Mouse (Mus musculus) gastrocnemius, adult 8-10 months (tissue): ENCODE data around the gene Socs2. TPM values are rescaled to one million over a fixed set of nuclear protein-coding genes. Genes with fewer than 3 reads are reported as not detected.

Experiments used
- DNase-seq, 2 experiments: peaks; one replicate each; pipeline ENCODE4 v3.0.0; 2022; ENCODE audit warnings: low spot score in 2 of 2
- total RNA-seq, 4 experiments: library from RNA; stranded (reverse); gene quantifications; 2 replicates each; pipeline ENCODE4 v1.2.4; 2022

Socs2 gene
- total RNA-seq: 10 to 100 TPM in 2 of 4 experiments, 1 to 10 TPM in 2; 7.2 to 37.6 (median 13.4) TPM

DNA sequence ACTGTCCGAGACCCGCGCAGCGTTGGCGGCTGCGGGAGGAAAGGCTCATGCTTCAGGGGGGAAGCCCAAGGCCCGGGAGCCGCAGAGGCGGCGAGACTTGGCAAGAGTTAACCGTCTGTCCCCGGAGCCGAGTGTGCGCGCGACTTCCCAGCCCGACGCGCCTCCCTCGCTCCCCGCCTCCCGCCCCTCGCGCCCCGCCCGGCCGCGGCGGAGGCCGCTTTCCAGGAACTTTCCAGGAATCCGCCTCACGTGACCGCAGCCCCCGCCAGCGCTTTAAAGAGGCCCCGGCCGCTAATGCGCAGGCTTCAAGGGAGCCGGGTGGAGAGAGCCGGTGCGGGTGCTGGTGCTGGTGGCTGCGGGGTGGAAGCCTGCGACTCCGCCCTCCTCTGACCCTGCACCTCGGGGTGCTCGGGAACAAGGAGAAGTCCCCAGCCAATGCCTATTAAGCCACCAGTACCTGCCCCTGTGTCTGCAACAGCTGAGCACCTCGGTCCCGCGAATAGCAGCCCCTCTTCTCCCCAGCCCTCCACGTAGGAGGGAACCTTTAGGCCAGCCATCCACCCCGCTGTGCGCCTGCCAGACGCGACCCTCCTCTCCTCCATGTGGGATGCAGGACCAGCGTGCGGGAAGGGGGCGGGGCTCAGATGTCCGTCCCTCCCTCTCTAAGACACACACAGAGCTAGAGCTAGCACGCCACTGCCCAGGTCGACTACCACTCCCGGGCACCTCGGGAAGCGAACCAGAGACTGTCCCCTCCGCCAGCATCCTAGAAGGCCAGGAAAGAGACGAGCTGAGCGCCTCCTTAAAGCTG, at the start of gene Socs2:
Gene Socs2 (minus strand): TSS at position 496 of the 811 bp plus-strand sequence.
- peak; percentile 86 to 89 for DNase-seq

DNA sequence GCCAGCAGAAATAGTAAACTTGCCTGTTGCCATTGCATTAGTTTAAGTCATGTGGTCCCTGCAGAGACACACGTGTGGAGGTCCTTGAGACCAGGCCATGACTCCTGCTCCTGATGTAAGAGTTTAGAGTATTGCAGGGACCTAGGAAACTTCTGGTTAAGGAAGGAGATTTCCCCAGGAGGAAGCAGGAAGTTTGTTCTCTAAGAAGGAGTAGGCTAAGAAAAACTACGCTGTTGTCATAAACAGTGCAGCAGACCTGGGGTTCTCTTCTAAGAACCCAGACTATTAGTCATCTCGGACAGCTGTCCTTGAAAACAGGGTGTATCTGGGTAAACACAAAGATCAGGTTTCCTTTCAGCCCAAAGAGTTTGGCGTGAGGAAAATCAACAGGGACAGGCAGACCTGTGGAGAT, 48.5 kb upstream of the Socs2 start:
- no peak for DNase-seq

DNA sequence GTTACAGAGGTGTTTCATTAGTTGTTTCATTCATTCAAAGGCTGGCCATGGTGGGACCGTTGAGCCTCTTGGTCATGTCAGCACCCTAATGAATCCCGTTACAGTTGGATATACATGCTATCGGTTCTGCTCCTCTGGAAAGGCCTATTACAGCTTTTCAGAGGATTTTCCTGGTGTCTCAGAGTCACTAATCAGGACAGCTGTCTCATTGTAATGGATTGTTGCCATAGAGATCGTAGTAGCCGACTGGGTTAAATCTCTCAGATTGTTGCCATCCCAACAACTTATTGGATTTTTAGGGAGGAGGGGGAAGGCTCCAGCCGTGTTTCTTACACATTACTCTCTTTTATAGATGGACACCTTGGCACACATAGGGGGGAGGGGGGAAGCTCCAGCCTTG, 47.5 kb upstream of the Socs2 start:
- DNase-seq: no peak

DNA sequence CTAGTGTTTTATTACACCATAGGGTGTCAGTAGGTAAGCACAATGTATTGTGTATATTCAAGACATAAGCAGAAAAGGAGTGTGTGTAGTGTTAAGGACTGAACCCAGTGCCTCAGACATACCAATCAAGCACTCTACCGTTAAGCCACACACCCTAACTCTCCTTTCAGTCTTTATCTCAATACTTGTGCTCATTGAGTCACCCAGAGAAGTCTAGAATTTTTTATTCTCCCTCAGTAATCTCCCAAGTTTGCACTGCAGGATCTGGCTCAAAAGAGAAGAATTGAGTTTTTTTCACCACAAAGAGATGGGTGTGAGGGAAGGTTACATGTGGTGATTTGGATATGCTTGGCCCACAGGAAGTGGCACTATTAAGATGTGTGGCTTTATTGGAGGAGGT, 45.3 kb upstream of the Socs2 start:
- no peak for DNase-seq

DNA sequence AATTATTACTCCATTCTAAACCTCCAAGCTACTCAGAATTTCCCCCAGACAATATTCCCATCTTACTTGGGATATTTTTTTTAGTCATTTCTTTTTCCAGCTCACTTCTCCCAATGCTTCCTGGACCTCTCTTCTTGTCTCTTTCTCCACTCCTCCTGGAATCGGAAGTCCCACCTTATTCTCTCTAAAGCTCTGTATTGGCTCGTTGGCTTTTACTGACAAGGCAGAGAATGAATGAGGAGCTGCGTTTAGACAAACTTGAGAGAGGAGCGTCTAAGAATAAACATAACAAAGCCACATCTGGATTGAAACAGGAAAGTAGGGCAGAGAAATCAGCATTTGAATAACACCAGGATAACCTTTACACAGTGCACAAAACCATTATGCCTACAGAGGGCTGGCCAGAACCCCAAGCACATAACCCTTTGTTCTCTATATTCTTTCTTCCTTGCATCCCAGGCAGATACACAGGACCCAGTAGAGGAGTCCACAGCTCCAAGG, 44.1 kb upstream of the Socs2 start:
- no peak for DNase-seq

DNA sequence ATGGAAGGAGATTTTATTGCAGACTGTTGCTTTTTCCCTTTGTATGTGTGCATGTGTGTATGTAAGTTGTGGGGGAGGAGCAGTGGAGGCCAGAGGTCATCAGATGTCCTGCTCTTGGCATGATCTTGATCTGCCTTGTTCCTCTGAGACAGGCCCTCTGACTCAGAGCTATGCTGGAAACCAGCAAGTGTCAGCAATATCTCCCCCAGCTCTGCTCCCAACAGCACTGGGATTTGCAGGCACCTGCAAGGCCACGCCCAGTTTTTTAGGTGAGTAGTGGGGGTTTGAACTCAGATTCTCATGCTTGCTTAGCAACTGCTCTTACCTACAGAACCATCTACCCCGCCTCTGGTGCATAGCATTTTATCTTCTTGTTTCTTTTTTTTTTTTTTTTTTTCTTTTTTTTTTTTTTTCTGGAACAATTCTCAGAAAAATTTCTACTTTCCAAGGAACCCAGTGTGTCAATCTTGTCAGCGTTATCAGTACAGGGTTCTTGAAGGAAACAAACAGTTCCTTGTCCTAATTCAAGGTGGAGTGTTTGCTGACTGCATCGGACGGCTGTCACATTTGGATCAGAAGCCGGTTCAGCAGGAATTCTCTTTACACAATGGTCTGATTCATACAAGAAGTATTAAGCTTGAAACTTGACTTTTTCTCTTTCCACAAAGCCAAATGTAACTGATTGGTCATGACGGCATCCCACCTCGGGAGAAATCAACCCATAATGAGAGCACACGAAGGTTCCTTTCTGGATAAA, 41.2 kb upstream of the Socs2 start:
- DNase-seq: no peak

DNA sequence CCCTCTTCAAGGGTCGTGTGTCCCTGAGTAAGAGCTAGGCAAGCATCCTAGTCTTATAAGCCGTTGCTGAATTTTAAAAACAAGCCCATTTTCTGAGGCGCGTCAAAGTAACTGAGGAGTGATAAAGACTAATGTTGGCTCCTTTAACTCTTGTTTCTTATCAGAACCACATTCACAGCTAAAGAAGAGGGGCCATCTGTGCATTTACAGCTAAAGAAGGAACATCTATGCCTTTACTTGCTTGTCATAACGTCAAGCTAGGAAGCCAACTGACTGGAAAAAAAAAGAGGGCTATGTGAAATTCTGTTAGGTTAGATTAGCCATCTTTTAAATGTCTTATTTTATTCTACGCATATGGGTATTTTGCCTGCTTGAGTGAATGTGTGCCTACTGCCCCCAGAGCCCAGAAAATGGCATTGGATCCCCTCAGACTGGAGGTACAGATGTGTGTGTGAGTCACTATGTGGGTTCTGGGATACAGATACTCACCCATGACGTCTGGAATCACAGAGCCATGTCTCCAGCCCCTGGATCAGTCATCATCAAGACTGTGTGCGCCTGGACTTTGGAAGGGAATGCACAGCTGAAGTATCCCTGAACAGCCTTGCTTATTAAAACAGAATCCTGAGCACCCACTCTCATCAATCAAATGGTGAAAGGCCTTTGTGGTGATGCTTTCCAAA, 40.5 kb upstream of the Socs2 start:
- DNase-seq: no peak

DNA sequence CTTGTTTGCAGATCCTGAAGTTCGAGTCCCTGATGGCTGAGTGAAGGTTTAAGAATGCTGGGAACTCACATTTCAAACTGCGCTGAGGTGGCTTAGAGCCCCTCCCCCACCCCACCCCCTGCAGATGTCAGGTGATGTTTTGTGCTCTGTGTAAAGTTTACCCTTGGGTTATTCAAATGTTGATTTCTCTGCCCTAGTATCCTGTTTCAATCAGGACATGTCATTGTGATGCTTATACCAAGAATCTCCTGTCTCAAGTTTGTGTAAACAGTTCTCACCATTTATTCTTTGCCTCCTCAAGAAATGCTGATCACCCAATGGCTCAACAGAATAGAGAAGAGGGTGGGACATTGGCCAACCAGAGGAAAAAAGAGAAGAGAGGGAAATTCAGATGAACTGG, 39.1 kb upstream of the Socs2 start:
- no peak for DNase-seq

DNA sequence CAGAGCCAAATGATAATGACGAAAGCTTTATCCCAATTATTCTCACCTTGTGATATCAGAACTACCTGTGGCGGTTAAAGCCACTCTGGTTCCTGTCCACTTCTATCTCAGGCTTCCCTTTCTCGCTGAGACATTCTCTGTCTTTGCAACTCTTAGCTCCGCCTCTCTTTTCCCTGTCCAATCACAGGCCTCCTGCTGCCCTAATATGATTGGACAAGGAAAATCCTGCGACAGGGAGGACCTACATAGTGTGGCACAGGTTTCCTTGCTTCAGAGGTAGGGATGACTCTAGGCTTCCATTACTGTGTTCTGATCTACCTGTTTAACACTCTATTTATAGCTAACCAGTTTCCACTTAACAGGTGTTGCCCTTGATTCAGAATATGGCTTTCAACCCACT, 36.3 kb upstream of the Socs2 start:
- no peak for DNase-seq

DNA sequence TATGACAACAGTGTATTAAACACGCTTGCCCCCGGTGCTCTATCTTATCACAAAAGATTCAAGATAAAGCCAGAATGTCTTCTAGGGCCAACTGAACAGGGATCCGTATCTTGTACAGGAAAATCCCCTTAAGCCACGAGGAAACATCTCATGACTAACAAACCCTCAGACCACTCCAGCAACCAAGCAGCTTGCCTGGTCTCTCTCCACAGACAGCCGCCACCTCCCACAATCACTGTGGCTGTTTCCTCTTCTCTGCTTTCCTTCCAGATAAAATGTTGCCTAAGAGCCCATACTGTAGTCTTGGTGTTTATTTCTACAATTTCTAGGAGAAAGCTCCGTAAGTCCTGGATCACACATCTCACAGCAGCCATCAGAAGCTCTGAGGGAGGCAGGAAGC, 32.1 kb upstream of the Socs2 start:
- no peak for DNase-seq

DNA sequence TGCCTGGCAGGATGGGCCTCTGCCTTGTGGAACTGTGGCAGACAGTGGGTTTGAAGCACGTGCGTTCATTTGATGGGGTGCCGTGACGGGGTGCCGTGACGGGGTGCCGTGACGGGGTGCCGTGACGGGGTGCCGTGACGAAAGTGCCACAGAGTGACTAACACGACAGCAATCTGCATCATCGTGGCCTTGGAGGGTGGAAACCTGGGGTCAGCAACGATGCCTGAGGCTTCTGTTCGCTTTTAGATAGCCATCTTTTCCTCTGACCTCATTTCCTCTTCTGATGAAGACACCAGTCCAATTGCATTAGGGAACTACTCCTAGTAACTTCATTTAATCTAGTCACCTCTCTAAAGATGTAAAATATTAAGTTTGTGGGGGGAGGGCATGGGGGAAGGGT, 31.0 kb upstream of the Socs2 start:
- DNase-seq: no peak

DNA sequence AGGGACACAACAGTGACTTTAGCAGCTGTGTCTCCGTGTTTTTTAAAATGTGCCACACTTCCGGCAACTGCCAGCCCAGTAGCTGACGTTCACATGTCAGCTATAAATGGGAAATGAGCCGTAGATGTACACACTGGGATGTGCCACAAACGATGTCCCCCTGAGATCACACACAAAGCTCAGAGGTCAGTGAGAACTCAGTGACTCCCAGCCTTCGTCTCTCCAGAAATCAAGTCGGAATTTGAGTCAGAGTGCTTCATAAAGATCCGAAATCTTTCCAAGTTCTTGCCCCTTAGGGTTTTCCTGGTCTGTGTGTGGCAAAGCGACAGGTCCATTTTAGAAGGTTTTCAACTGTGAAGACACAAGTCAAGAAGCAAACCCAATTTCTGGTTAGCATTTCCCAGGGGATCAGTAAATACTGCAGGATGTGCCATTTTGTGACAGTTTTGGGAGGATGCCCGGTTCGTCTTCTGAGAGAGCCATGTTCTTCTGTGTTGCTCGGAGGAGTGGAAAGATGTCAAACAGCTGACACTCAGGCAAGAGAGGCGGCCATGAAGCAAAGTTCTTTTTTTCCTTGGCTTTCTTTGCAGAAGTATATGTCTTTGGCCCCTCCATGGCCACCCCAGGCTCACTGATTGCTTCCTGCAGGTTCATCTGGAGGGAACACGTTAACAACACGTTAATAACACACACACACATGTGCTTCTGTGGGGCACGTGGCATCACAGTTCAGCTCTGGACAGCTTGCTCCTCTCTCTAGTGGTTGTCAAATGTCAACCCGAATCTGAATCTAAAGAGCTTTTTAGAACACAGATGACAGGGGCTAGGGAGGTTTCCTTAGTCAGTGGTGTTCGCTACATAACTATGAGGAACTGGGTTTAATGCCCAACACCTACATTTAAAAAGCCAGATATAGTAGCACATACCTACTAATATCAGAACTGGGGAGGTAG, 28.4 kb upstream of the Socs2 start:
- DNase-seq: peak in 1 of 2 experiments; percentile 12

DNA sequence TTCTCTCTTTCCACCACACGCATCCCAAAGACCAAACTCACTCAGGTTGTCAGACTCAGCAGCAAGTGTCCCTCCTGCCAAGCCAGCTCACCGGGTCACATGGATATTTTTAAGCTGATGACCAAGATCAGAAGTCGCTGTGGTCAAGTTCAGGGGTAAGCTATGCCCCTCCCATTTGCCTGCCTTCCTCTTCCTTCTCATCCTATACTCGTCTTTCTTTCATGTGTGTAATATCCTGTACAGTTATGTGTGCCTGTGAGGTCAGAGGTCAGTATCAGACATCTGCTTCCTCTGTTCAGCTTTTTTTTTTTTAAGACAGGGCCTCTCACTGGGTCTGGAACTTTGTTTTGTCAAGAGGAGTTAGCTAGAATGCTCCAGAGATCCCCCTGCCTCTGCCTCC, 25.4 kb upstream of the Socs2 start:
- DNase-seq: no peak

DNA sequence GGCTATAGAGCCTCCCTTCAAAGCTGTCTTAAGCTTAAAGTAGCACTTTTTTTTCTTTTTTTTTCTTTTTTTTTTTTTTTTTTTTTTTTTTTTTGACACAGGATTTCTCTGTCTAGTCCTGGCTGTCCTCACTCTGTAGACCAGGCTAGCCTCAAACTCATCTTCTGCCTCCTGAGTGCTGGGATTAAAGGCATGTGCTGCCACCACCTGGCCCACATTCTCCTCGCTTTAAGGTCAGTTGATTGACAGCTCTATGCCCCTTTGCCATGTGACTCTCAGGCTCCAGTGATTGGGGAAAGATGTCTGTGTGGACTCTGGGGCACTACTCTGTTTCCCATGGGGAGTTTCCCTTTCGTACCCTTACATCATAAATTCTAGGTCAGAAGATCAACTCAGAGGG, 23.6 kb upstream of the Socs2 start:
- DNase-seq: no peak

DNA sequence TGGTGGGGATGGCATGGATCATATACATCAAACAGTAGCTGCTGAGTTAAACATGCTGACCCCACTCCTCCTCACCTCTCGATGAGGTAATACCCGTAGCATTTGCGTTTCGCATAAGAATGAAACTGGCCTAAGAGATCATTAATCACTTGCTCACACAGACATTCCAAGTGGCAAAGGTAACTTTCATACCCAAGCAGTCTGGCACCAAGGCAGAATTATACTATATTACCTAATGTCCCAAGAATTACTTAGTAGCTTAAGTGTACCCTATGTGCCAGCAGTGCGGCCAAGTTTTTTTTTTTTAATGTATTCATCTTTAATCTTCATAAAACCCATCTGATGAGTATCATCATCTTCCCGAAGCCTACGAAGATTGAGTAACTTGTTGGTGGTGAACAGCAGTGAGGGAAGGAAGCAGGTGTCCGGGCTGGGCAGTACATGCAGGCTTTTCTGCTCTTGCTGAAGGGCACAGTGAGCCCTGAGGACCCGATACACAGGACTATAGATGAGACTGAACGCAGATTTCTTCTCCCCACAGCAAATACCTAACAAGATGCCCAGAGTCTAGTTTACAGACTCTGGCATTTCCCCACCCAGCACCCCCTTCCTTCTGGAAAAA, 22.8 kb upstream of the Socs2 start:
- DNase-seq: no peak

DNA sequence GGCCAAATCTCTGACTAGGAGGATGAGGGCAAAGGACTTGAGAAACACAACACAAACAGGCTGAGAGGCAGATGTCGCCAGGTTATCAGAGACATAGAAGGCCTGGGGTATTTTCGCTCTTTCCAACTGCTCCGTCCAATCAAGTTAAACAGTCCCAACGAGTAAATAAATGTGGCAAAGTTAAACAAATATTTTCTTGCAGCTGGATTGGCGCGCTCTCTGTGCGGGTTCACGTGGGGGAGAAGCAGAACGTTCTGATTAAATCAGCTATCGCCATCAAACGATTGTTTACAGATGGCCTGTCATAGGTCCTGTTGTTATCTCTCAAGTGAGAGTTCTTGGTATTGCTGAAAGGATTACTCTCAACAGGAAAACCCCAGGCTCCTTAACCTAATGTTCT, 22.0 kb upstream of the Socs2 start:
- no peak for DNase-seq

DNA sequence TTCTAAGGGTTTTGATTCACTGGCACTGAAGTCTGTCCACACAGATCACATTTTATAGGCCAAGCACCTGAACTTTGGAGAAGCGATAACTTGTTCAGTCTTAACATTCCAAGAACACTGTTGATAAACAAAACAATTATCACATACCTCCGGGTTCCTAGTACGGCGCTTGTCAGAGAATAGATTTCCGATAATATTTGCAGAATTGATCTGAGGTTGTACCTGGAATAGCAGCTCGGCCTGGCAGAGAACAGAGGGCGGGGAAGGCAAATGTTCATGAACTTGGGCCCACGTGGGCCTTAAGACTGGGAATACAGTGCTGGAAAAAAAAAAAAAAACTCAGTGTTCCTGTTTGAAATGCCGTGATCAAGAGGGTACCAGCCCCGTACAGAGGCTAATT, 13.3 kb upstream of the Socs2 start:
- no peak for DNase-seq

DNA sequence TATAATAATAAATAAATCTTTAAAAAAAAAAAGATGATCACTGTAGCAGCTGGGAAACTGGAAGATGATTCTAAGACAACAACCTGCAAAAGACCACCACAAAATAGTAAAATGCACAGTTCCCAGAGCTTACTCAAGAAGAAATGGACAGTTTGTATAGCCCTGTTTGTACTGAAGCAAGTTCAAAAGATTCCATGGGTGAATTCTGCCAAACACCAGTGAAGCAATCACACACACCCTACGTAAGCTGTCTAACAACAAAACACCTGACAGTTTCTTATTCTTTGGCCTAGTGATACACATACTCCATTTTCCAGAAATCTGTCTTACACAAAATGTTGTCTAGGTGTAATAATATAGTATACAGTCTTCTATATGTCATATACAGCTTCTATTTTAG, 12.1 kb upstream of the Socs2 start:
- DNase-seq: no peak

DNA sequence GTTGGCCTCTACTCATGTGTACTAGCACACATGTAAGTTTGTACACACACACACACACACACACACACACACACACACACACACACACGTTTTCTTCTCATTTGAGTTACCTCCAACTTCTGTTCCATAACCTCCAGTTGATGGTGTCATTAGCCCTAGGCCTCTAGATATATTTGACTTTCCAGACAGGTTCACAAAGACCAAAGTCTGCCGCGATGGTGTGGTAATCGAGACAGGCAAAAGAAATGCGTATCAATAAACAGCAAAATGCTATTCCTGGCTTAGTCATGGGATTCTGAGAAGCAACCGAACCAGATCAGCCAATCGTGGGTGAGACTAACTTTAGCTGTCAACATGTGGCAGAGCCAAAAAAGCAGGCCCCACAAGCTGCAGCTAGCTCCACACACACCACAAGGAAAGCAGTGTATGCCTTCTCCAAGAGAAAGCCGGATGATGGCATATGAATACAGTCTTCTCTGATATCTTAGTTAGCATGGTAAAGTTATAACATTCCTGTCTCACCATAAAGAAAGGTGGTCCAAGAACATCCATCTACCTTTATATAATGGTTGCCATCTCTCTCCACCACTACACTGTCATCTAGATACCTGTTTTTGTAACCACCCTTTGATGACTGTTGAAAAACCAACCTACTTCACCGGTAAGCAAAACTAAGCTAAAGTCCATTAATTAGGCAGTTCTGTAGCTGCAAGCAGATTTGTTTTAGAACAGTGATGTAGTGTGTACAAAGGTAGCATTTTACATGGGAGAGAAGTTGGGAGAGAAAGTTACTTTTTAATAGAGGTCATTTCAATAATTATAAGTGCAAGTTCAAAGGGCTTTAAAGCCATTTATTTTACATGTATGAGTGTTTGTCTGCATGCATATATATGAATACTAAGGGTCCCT, 9.5 kb upstream of the Socs2 start:
- peak in 1 of 2 experiments; percentile 33 for DNase-seq
